Comparison of ENCODE assay signal across 11 mouse cellular contexts in the genomic region with DNA sequence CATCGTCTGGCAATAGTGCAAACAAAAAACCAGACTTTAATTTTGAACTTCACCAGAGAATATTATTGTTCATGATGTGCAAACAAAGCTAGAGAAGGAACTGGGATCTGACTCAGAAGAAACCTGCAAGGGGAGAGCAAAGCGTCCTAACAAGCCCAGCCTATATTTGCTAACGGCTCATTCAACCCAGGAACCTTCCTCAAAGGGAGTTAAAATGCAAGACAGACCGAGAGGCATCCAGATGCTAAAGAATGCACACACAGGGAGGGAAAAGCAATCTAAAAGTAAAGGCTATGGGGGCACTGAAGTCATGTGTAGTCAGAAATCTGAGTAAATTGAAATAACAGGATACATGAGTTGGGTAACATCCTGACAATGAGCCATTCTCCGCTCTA. TPM values are rescaled to one million over a fixed set of nuclear protein-coding genes. Genes with fewer than 3 reads are reported as not detected.
DNase-seq lines count a peak whose midpoint lies in the region; ATAC-seq and TF ChIP-seq lines count a peak whose summit lies in the region.
"Had no signal": no experiment of that assay in that cellular context is flagged by ENCODE, and none has a peak within 500 bp of the region (broad histone marks: within the 10 kb centered on the region; RNA-seq: fewer than 3 reads in every experiment).

No protein-coding gene starts in this region.

- no peaks in the 10 kb centered on the region for H3K9me3 ChIP-seq in kidney, postnatal 0 days (replicated peaks; ENCODE audit: low read length)
- H3K9me3 ChIP-seq in forebrain, embryonic 13.5 days (replicated peaks) = no peaks in the 10 kb centered on the region
- H3K9me3 ChIP-seq in midbrain, embryonic 16.5 days (replicated peaks; ENCODE audit: control insufficient read depth, low read length, poor library complexity, severe bottlenecking) = no peaks in the 10 kb centered on the region
- H3K9me3 ChIP-seq: liver, embryonic 15.5 days had no signal

- no peak for TF ChIP-seq CTCF in kidney, postnatal 0 days (IDR thresholded peaks at IDR 0.05; ENCODE audit: low read depth)

- H3K4me2 ChIP-seq in kidney, postnatal 0 days (ENCODE audit: low read length) = no peak overlapping the region
- peak overlapping the region; percentile 39 for H3K4me2 ChIP-seq in forebrain, embryonic 13.5 days
- H3K4me2 ChIP-seq in midbrain, embryonic 16.5 days (ENCODE audit: low read length) = peak overlapping the region; percentile 22; the same call in 1 of the 2 replicates
- H3K4me2 ChIP-seq: liver, embryonic 15.5 days had no signal

- no peak overlapping the region for H3K9ac ChIP-seq in kidney, postnatal 0 days (ENCODE audit: low read depth, low read length)
- H3K9ac ChIP-seq in forebrain, embryonic 13.5 days = no peak overlapping the region
- no peak overlapping the region for H3K9ac ChIP-seq in midbrain, embryonic 16.5 days (ENCODE audit: low read depth, low read length)
- H3K9ac ChIP-seq: liver, embryonic 15.5 days had no signal

- no peaks in the 10 kb centered on the region for H3K36me3 ChIP-seq in kidney, postnatal 0 days (ENCODE audit: insufficient read depth, low read length)
- H3K36me3 ChIP-seq in forebrain, embryonic 13.5 days (ENCODE audit: poor library complexity, severe bottlenecking) = no peaks in the 10 kb centered on the region
- no peaks in the 10 kb centered on the region for H3K36me3 ChIP-seq in midbrain, embryonic 16.5 days (ENCODE audit: control insufficient read depth, insufficient read depth, low read length)
- H3K36me3 ChIP-seq: liver, embryonic 15.5 days had no signal

- H3K4me3 ChIP-seq in kidney, postnatal 0 days (replicated peaks; ENCODE audit: low read depth, low read length) = no peak overlapping the region
- no peak overlapping the region for H3K4me3 ChIP-seq in forebrain, embryonic 13.5 days
- no peak overlapping the region for H3K4me3 ChIP-seq in midbrain, embryonic 16.5 days (ENCODE audit: low read depth, low read length)
- H3K4me3 ChIP-seq: liver, embryonic 15.5 days had no signal

- DNase-seq in kidney, postnatal 0 days (ENCODE audit: low spot score) = peak; percentile 75
- no peak for DNase-seq in kidney, postnatal 10 days
- DNase-seq in embryo, embryonic 10.5 days (ENCODE audit: low spot score) = peak; percentile 38
- no peak for DNase-seq in left cerebral cortex, adult 11 months (ENCODE audit: low spot score)
- no peak for DNase-seq in testis, postnatal 14 days (ENCODE audit: low spot score)
- DNase-seq in gastrocnemius, adult 8-10 months (ENCODE audit: low spot score in 2 of 2) = no peak
- DNase-seq: right cerebral cortex, postnatal 25 days; thymus, adult 2 months had no signal

- 28% methylated on average over 5 of the region's 5 CpGs for WGBS in kidney, postnatal 0 days
- WGBS in forebrain, embryonic 13.5 days = 11% methylated on average over 5 of the region's 5 CpGs
- WGBS in midbrain, embryonic 16.5 days = 19% methylated on average over 5 of the region's 5 CpGs

- H3K27me3 ChIP-seq in kidney, postnatal 0 days (ENCODE audit: insufficient read depth, low read length) = no peaks in the 10 kb centered on the region
- H3K27me3 ChIP-seq in forebrain, embryonic 13.5 days = peaks cover 54% of the 10 kb centered on the region
- H3K27me3 ChIP-seq in midbrain, embryonic 16.5 days (ENCODE audit: control insufficient read depth, insufficient read depth, low read depth, low read length) = no peaks in the 10 kb centered on the region
- H3K27me3 ChIP-seq: liver, embryonic 15.5 days had no signal

- H3K27ac ChIP-seq in kidney, postnatal 0 days = peak overlapping the region; percentile 33; the same call in 1 of the 2 replicates
- peak overlapping the region; percentile 36; the same call in 1 of the 2 replicates for H3K27ac ChIP-seq in forebrain, embryonic 13.5 days
- peak overlapping the region; percentile 53 for H3K27ac ChIP-seq in midbrain, embryonic 16.5 days (ENCODE audit: low read length)
- H3K27ac ChIP-seq: liver, embryonic 15.5 days had no signal

- ATAC-seq in kidney, postnatal 0 days (replicated peaks; ENCODE audit: low FRiP score, low read depth) = no peak
- peak; percentile 44 for ATAC-seq in forebrain, embryonic 13.5 days
- ATAC-seq in midbrain, embryonic 16.5 days = peak; percentile 70

- 0 out of 2 replicates have a peak, but pooled peaks cover 2% of the 10 kb centered on the region for H3K4me1 ChIP-seq in kidney, postnatal 0 days (replicated peaks; ENCODE audit: insufficient read depth, low read length)
- H3K4me1 ChIP-seq in forebrain, embryonic 13.5 days = peaks cover 27% of the 10 kb centered on the region
- peaks cover 11% of the 10 kb centered on the region for H3K4me1 ChIP-seq in midbrain, embryonic 16.5 days (ENCODE audit: control insufficient read depth, insufficient read depth, low read length)
- H3K4me1 ChIP-seq: liver, embryonic 15.5 days had no signal

RNA-seq across cellular contexts. Expression of a gene that starts 30.9 kb away (rescaled TPM):
- 12.8 and 14.2 TPM in 2 replicates for polyA plus RNA-seq in kidney, postnatal 0 days (2015; fragmentation: Nextera tagmentation; extraction: Ambion mirVana)
- 35.8 and 37.0 TPM in 2 replicates for polyA plus RNA-seq in forebrain, embryonic 13.5 days (2015; fragmentation: Nextera tagmentation; extraction: Ambion mirVana)
- 53.5 and 61.4 TPM in 2 replicates for polyA plus RNA-seq in midbrain, embryonic 16.5 days (2015; fragmentation: Nextera tagmentation; extraction: Ambion mirVana)
- total RNA-seq in gastrocnemius, adult 8-10 months (2022) = 10 to 100 TPM; 10.1 to 12.5 (median 10.7) TPM

RNA-seq across cellular contexts. Expression of a gene that starts 37.8 kb away (rescaled TPM):
- polyA plus RNA-seq in kidney, postnatal 0 days (2015; fragmentation: Nextera tagmentation; extraction: Ambion mirVana) = 5.0 and 5.9 TPM in 2 replicates
- polyA plus RNA-seq in forebrain, embryonic 13.5 days (2015; fragmentation: Nextera tagmentation; extraction: Ambion mirVana) = 7.0 and 7.6 TPM in 2 replicates
- 6.5 and 7.3 TPM in 2 replicates for polyA plus RNA-seq in midbrain, embryonic 16.5 days (2015; fragmentation: Nextera tagmentation; extraction: Ambion mirVana)
- 10 to 100 TPM; 10.9 to 15.6 (median 11.8) TPM for total RNA-seq in gastrocnemius, adult 8-10 months (2022)

Comparison
In these comparisons a context has a peak if more than half of its experiments do, and no peak if none do; other contexts are left out.
1. DNase-seq: peak in kidney, postnatal 0 days (single experiment) and embryo, embryonic 10.5 days (single experiment); none in kidney, postnatal 10 days (single experiment), left cerebral cortex, adult 11 months (single experiment), testis, postnatal 14 days (single experiment) and gastrocnemius, adult 8-10 months (0 of 2).
2. Peak in every context shown above with its lines, with median percentiles within 50 percentile points of each other: H3K27ac ChIP-seq.